Mouse (Mus musculus): ENCODE data around the gene 4930562C15Rik. TPM values are rescaled to one million over a fixed set of nuclear protein-coding genes. Genes with fewer than 3 reads are reported as not detected.
"Not testable (repeated sequence)": the region's sequence is repeated elsewhere in the genome, so short reads cannot be mapped to it uniquely, and the experiment has no call there.

4930562C15Rik gene
- 0.09 and 0.14 TPM in 2 replicates for polyA plus RNA-seq (2015; fragmentation: Nextera tagmentation; extraction: Ambion mirVana)

DNA sequence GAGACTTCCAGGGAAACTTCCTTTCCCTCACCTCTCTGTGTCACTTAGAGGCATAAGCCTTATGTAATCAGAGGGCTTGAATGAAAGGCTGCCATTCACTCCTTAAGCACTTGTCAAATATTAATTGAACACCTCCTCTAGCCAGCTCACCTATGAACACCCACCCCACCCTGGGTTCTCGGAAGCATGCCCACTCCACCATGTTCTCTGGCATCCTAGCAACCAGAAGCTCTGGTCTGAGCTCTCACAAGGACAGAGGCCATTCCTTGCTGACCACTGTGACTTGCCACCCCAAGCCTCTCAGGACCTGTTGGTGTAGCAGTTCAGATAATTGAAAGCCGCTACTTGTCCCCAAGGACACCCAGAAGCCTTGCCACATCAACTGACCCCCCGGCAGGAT is at the start of gene 4930562C15Rik:
TSS of gene 4930562C15Rik (plus strand) at position 226 of the 400 bp plus-strand sequence.
- no peak within 1 kb of the TSS for H3K4me2 ChIP-seq
- H3K27me3 ChIP-seq = no peaks in the 10 kb centered on the region
- H3K9ac ChIP-seq = no peak within 1 kb of the TSS
- H3K4me3 ChIP-seq (replicated peaks) = no peak within 1 kb of the TSS
- H3K36me3 ChIP-seq (replicated peaks) = no peaks in the 10 kb centered on the region
- ATAC-seq (ENCODE audit: insufficient read depth) = no peak
- WGBS (ENCODE audit: insufficient replicate concordance) = 69% methylated on average over 3 of the region's 3 CpGs
- H3K9me3 ChIP-seq (replicated peaks) = no peaks in the 10 kb centered on the region
- H3K4me1 ChIP-seq (replicated peaks) = peaks cover 13% of the 10 kb centered on the region
- H3K27ac ChIP-seq (replicated peaks) = no peak within 1 kb of the TSS

GRCm38 (mm10) chr16:4785706-4786105 is 49.5 kb upstream of the 4930562C15Rik start:
- Histone ChIP-seq H3K27me3 (no peaks in the 10 kb centered on the region), H3K9me3 (replicated peaks) (no peaks in the 10 kb centered on the region), H3K4me1 (replicated peaks) (peaks cover 27% of the 10 kb centered on the region), H3K27ac (replicated peaks) (no peak overlapping the region), H3K9ac (no peak overlapping the region), H3K4me2 (no peak overlapping the region), H3K36me3 (replicated peaks) (no peaks in the 10 kb centered on the region), H3K4me3 (replicated peaks) (no peak overlapping the region)
- no peak for ATAC-seq (ENCODE audit: insufficient read depth)
- 54% methylated on average over 4 of the region's 4 CpGs for WGBS (ENCODE audit: insufficient replicate concordance)

- no peaks in the 10 kb centered on the region for H3K9me3 ChIP-seq (replicated peaks)
- no peak overlapping the region for H3K9ac ChIP-seq
- H3K4me3 ChIP-seq (replicated peaks) = no peak overlapping the region
- H3K27me3 ChIP-seq = no peaks in the 10 kb centered on the region
- peak overlapping the region; percentile 95; the same call in 1 of the 2 replicates for H3K4me2 ChIP-seq
- no peaks in the 10 kb centered on the region for H3K36me3 ChIP-seq (replicated peaks)
- no peak overlapping the region for H3K27ac ChIP-seq (replicated peaks)
- H3K4me1 ChIP-seq (replicated peaks) = peaks cover 27% of the 10 kb centered on the region
- no peak for ATAC-seq (ENCODE audit: insufficient read depth)
Observed at GRCm38 (mm10) chr16:4788176-4788575, 47.0 kb upstream of the 4930562C15Rik start.

DNA sequence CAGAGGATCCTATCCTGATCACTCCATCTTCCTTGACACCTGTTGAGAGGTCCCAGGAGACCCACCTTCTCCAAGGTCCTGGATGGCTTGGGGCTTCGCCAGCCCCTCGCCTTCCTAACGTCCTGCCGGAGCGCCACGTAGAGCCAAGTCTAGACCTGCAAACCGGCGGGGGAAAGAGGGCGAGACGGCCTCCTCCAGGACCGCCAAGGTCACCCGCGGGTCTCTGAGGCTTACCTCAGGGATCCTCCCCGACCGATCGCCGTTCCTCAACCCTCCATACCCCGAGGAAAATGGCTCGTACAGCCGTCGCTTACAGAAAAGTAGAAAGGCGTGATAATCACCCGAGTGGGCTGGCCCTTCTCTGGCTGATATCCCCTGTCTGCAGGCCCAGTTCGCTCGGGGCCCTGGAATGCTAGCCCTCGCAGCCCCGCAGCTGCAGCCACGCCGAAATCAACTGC is 45.9 kb upstream of the 4930562C15Rik start:
- Histone ChIP-seq H3K9me3 (replicated peaks) (no peaks in the 10 kb centered on the region), H3K4me2 (peak overlapping the region; percentile 95), H3K27ac (replicated peaks) (peak overlapping the region; percentile 83), H3K27me3 (no peaks in the 10 kb centered on the region), H3K36me3 (replicated peaks) (no peaks in the 10 kb centered on the region), H3K4me1 (replicated peaks) (peaks cover 27% of the 10 kb centered on the region), H3K4me3 (replicated peaks) (peak overlapping the region; percentile 84), H3K9ac (peak overlapping the region; percentile 75)
- ATAC-seq (ENCODE audit: insufficient read depth) = peak; percentile 38
- WGBS (ENCODE audit: insufficient replicate concordance) = under 1% methylated on average over 29 of the region's 29 CpGs

DNA sequence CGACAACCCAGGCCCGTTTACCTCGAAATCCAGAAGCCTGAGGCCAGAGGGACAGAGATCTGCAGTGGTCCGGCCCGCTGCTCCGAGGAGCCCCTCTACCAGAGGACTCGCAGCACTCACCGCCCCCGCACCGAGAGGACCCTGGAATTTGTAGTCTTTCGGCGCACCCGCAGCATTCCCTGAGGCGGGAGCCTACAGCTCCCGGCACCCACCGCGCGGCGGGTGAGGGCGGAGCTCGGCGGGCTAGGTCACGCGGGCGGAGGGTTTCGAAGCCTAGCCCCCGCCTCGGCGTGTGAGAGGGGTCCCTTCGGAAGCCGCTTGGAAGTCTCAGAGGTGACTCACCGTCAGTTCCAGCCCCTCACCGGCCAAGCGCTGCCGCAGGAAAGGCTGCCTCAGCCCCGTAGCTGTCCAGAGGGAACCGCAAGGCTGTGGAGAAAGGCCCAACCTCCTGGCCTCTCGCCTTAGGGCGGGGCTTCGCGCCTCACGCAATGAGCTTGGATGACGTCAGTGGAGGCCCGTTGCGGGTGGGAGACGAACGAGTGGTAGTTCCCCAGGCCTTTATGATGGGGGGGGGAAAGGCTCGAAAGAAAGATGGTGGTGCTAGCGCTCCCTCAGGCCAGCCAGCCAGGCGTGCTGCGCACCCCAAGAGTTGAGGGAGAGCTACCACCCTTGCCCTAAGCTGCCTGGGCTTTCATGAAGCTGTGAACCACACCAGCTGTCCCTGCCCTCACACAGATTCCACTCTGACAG is 45.2 kb upstream of the 4930562C15Rik start, which contains the start of gene Cdip1:
TSS of gene Cdip1 (minus strand) at position 483 of the 750 bp plus-strand sequence.
- ATAC-seq (ENCODE audit: insufficient read depth) = peak; percentile 96
- Histone ChIP-seq H3K36me3 (replicated peaks) (no peaks in the 10 kb centered on the region), H3K27me3 (no peaks in the 10 kb centered on the region), H3K27ac (replicated peaks) (peak within 1 kb of the TSS; percentile 83), H3K9ac (peak within 1 kb of the TSS; percentile 75), H3K9me3 (replicated peaks) (no peaks in the 10 kb centered on the region), H3K4me1 (replicated peaks) (peaks cover 27% of the 10 kb centered on the region), H3K4me2 (peak within 1 kb of the TSS; percentile 95), H3K4me3 (replicated peaks) (peak within 1 kb of the TSS; percentile 84)
- under 1% methylated on average over 51 of the region's 51 CpGs for WGBS (ENCODE audit: insufficient replicate concordance)

DNA sequence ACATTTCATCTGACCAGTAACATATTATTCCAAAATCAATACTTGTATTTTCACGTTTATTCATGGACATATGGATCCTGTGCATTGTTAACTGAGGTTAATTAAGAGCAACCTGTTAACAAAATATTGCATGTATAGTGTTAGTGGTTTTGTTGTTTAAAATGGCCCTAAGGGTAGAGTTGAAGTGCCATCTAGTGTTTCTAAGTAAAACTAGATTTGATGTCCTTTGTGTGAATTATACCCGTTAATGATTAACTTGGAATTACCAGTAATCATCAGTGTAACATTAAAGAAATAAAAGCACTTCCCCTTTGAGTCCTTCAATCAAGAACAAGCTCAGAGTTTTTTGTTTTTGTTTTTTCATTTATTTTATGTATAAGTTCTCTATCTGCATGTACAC is 43.9 kb upstream of the 4930562C15Rik start:
- Histone ChIP-seq H3K27me3 (no peaks in the 10 kb centered on the region), H3K4me2 (no peak overlapping the region), H3K36me3 (replicated peaks) (no peaks in the 10 kb centered on the region), H3K9ac (no peak overlapping the region), H3K9me3 (replicated peaks) (no peaks in the 10 kb centered on the region), H3K4me1 (replicated peaks) (peaks cover 27% of the 10 kb centered on the region), H3K27ac (replicated peaks) (no peak overlapping the region), H3K4me3 (replicated peaks) (no peak overlapping the region)
- ATAC-seq (ENCODE audit: insufficient read depth) = no peak
- WGBS (ENCODE audit: insufficient replicate concordance) = 51% methylated on average over 2 of the region's 2 CpGs

DNA sequence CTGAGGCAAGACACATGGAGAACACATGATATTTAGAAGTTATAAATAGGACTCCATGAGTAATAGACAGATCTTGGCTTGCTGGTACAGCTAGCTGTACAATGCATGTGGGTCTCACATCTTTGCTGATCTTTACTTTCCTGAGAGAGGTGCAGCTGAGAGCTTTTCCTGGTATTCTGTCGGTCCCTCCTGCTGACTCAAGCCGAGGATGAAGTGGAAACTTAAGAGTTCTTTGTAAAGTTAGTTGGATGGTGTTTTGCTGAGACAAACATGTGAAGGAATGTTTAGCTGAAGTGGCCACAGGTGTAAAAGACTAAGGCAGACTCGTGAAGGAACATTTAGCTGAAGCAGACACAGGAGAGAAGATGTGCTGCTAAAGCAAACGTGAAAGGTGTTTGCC is 38.6 kb upstream of the 4930562C15Rik start:
- no peak overlapping the region for H3K27ac ChIP-seq (replicated peaks)
- no peaks in the 10 kb centered on the region for H3K9me3 ChIP-seq (replicated peaks)
- no peak overlapping the region for H3K9ac ChIP-seq
- H3K4me1 ChIP-seq (replicated peaks) = no peaks in the 10 kb centered on the region
- H3K4me2 ChIP-seq = no peak overlapping the region
- WGBS (ENCODE audit: insufficient replicate concordance) = 59% methylated on average over 4 of the region's 4 CpGs
- no peak overlapping the region for H3K4me3 ChIP-seq (replicated peaks)
- ATAC-seq (ENCODE audit: insufficient read depth) = no peak
- no peaks in the 10 kb centered on the region for H3K27me3 ChIP-seq
- H3K36me3 ChIP-seq (replicated peaks) = no peaks in the 10 kb centered on the region

GRCm38 (mm10) chr16:4818349-4818748 is 16.9 kb upstream of the 4930562C15Rik start:
- no peaks in the 10 kb centered on the region for H3K36me3 ChIP-seq (replicated peaks)
- no peak overlapping the region for H3K9ac ChIP-seq
- no peak overlapping the region for H3K27ac ChIP-seq (replicated peaks)
- H3K4me3 ChIP-seq (replicated peaks) = no peak overlapping the region
- no peak for ATAC-seq (ENCODE audit: insufficient read depth)
- H3K4me1 ChIP-seq (replicated peaks) = no peaks in the 10 kb centered on the region
- H3K4me2 ChIP-seq = no peak overlapping the region
- H3K27me3 ChIP-seq = no peaks in the 10 kb centered on the region
- H3K9me3 ChIP-seq (replicated peaks) = peaks cover 4% of the 10 kb centered on the region; the same call in 1 of the 2 replicates
- WGBS (ENCODE audit: insufficient replicate concordance) = 77% methylated on average over 3 of the region's 3 CpGs

GRCm38 (mm10) chr16:4824466-4824865 is 10.8 kb upstream of the 4930562C15Rik start:
- not testable (repeated sequence) for H3K36me3 ChIP-seq (replicated peaks); H3K9me3 ChIP-seq (replicated peaks); H3K4me1 ChIP-seq (replicated peaks); H3K4me2 ChIP-seq; ATAC-seq (ENCODE audit: insufficient read depth); H3K4me3 ChIP-seq (replicated peaks); H3K9ac ChIP-seq; H3K27ac ChIP-seq (replicated peaks); H3K27me3 ChIP-seq
- WGBS (ENCODE audit: insufficient replicate concordance) = 68% methylated on average over 5 of the region's 5 CpGs

GRCm38 (mm10) chr16:4827639-4828038 is 7.6 kb upstream of the 4930562C15Rik start:
- H3K27ac ChIP-seq (replicated peaks) = no peak overlapping the region
- no peak for ATAC-seq (ENCODE audit: insufficient read depth)
- H3K36me3 ChIP-seq (replicated peaks) = no peaks in the 10 kb centered on the region
- no peak overlapping the region for H3K4me3 ChIP-seq (replicated peaks)
- H3K9ac ChIP-seq = no peak overlapping the region
- no peaks in the 10 kb centered on the region for H3K27me3 ChIP-seq
- no peak overlapping the region for H3K4me2 ChIP-seq
- H3K4me1 ChIP-seq (replicated peaks) = peaks cover 19% of the 10 kb centered on the region
- H3K9me3 ChIP-seq (replicated peaks) = no peaks in the 10 kb centered on the region
- 75% methylated on average over 5 of the region's 5 CpGs for WGBS (ENCODE audit: insufficient replicate concordance)

- peak overlapping the region; percentile 42; the same call in 1 of the 2 replicates for H3K27ac ChIP-seq (replicated peaks)
- WGBS (ENCODE audit: insufficient replicate concordance) = 58% methylated on average over 6 of the region's 6 CpGs
- no peaks in the 10 kb centered on the region for H3K27me3 ChIP-seq
- no peak overlapping the region for H3K4me3 ChIP-seq (replicated peaks)
- peak; percentile 67 for ATAC-seq (ENCODE audit: insufficient read depth)
- peaks cover 19% of the 10 kb centered on the region for H3K4me1 ChIP-seq (replicated peaks)
- H3K36me3 ChIP-seq (replicated peaks) = no peaks in the 10 kb centered on the region
- H3K4me2 ChIP-seq = no peak overlapping the region
- H3K9me3 ChIP-seq (replicated peaks) = no peaks in the 10 kb centered on the region
- no peak overlapping the region for H3K9ac ChIP-seq
Observed at GRCm38 (mm10) chr16:4829271-4829900, 5.8 kb upstream of the 4930562C15Rik start.

All from liver, embryonic 15.5 days (tissue).